Mouse (Mus musculus) CH12.LX (cell line): ENCODE results near the gene Txndc9. TPM values are rescaled to one million over a fixed set of nuclear protein-coding genes. Genes with fewer than 3 reads are reported as not detected.

ENCODE experiments used
- DNase-seq: peaks from one replicate; pipeline ENCODE4 v3.0.0-alpha.2; 2013; ENCODE audit errors: extremely low read depth
- H3K27ac ChIP-seq: 2 replicates; pipeline ENCODE4 v1.5.1; 2012; ENCODE audit warnings: low read depth, mild to moderate bottlenecking, control low read depth, moderate library complexity; ENCODE audit not compliant: insufficient read depth
- H3K27me3 ChIP-seq: replicated peaks from 2 replicates; pipeline ENCODE3; 2012; ENCODE audit warnings: inconsistent platforms
- H3K36me3 ChIP-seq, 2 experiments: replicated peaks in 1 of 2; 2 replicates each; pipeline versions ENCODE3 to v1.6.1; 2012; ENCODE audit warnings: inconsistent platforms in 1 of 2, low read length in 1 of 2, mild to moderate bottlenecking in 1 of 2, mixed read lengths in 1 of 2, moderate library complexity in 1 of 2; ENCODE audit not compliant: control insufficient read depth in 1 of 2, insufficient read depth in 1 of 2
- H3K4me1 ChIP-seq, 2 experiments: 2 replicates each; pipeline ENCODE4 v1.6.1; 2012; ENCODE audit warnings: inconsistent platforms in 1 of 2, moderate library complexity in 1 of 2; ENCODE audit not compliant: insufficient read depth in 2 of 2, control insufficient read depth in 1 of 2
- H3K4me2 ChIP-seq: 2 replicates; pipeline ENCODE4 v1.6.1; 2012; ENCODE audit warnings: low read depth, mild to moderate bottlenecking, control low read depth; ENCODE audit not compliant: poor library complexity, insufficient read depth, severe bottlenecking
- H3K4me3 ChIP-seq, 3 experiments: fragments of 150-350 bp in 1 of 3; sonication (generic) in 1 of 3; replicated peaks in 1 of 3; 2 replicates each; pipeline versions ENCODE3 to v1.5.1; 2011 to 2012; ENCODE audit warnings: low read depth in 2 of 3, low read length in 2 of 3, mild to moderate bottlenecking in 2 of 3, moderate library complexity in 2 of 3, control low read depth in 1 of 3, improper control_type of control experiment in 1 of 3, inconsistent platforms in 1 of 3, mixed read lengths in 1 of 3; ENCODE audit not compliant: poor library complexity in 1 of 3
- H3K79me2 ChIP-seq: replicated peaks from 2 replicates; pipeline ENCODE4 v1.6.1; 2012; ENCODE audit warnings: mild to moderate bottlenecking, moderate library complexity; ENCODE audit not compliant: control insufficient read depth, poor library complexity, insufficient read depth, severe bottlenecking; ENCODE audit errors: extremely low read depth
- H3K9ac ChIP-seq: 2 replicates; pipeline ENCODE4 v1.6.1; 2012; ENCODE audit warnings: low read depth, mild to moderate bottlenecking, control low read depth, moderate library complexity; ENCODE audit not compliant: insufficient read depth
- H3K9me3 ChIP-seq: replicated peaks from 2 replicates; pipeline ENCODE3; 2012; ENCODE audit warnings: low read length, inconsistent platforms, mixed read lengths
- CHD1 ChIP-seq: IDR thresholded peaks from 2 replicates; pipeline ENCODE4 v1.6.1; 2012; ENCODE audit warnings: low read depth, low read length, improper control_type of control experiment, inconsistent platforms
- CHD2 ChIP-seq: IDR thresholded peaks from 2 replicates; pipeline ENCODE4 v1.6.1; 2011; ENCODE audit warnings: low read length, improper control_type of control experiment
- CTCF ChIP-seq, 2 experiments: IDR thresholded peaks in 1 of 2; conservative IDR thresholded peaks in 1 of 2; 2 replicates each; pipeline ENCODE4 v1.5.1; 2011 to 2012; ENCODE audit warnings: low read depth in 2 of 2, low read length in 2 of 2, improper control_type of control experiment in 1 of 2, inconsistent platforms in 1 of 2, mild to moderate bottlenecking in 1 of 2, moderate library complexity in 1 of 2
- E2F4 ChIP-seq: IDR thresholded peaks from 2 replicates; pipeline ENCODE4 v1.6.1; 2011; ENCODE audit warnings: low read depth, low read length, improper control_type of control experiment; ENCODE audit not compliant: insufficient replicate concordance
- EP300 ChIP-seq: IDR thresholded peaks from 2 replicates; pipeline ENCODE4 v1.6.1; 2011; ENCODE audit warnings: low read length, improper control_type of control experiment
- ETS1 ChIP-seq: conservative IDR thresholded peaks from 2 replicates; pipeline ENCODE4 v1.6.1; 2012; ENCODE audit warnings: low read depth, mild to moderate bottlenecking, inconsistent platforms, low read length, improper control_type of control experiment, moderate library complexity
- HCFC1 ChIP-seq: IDR thresholded peaks from 2 replicates; pipeline ENCODE4 v1.6.1; 2012; ENCODE audit warnings: low read depth, mild to moderate bottlenecking, inconsistent platforms, low read length, improper control_type of control experiment
- IRF4 ChIP-seq: IDR thresholded peaks from 2 replicates; pipeline ENCODE4 v1.6.1; 2014; ENCODE audit warnings: low read depth, mild to moderate bottlenecking, inconsistent platforms, low read length, improper control_type of control experiment
- JUND ChIP-seq: conservative IDR thresholded peaks from 2 replicates; pipeline ENCODE4 v1.6.1; 2011; ENCODE audit warnings: low read depth, low read length, improper control_type of control experiment
- MAFK ChIP-seq: IDR thresholded peaks from 2 replicates; pipeline ENCODE4 v1.6.1; 2011; ENCODE audit warnings: low read length, improper control_type of control experiment; ENCODE audit not compliant: insufficient replicate concordance
- MAX ChIP-seq: IDR thresholded peaks from 2 replicates; pipeline ENCODE4 v1.6.1; 2011; ENCODE audit warnings: low read length, improper control_type of control experiment
- MEF2A ChIP-seq: IDR thresholded peaks from 2 replicates; pipeline ENCODE4 v1.6.1; 2014; ENCODE audit warnings: low read depth, mild to moderate bottlenecking, inconsistent platforms, low read length, improper control_type of control experiment, borderline replicate concordance
- MXI1 ChIP-seq: IDR thresholded peaks from 2 replicates; pipeline ENCODE4 v1.6.1; 2011; ENCODE audit warnings: mild to moderate bottlenecking, low read depth, low read length, improper control_type of control experiment
- MYC ChIP-seq: IDR thresholded peaks from 2 replicates; pipeline ENCODE4 v1.6.1; 2011; ENCODE audit warnings: low read depth, mild to moderate bottlenecking, improper control_type of control experiment, low read length
- NRF1 ChIP-seq: IDR thresholded peaks from 2 replicates; pipeline ENCODE4 v1.6.1; 2014; ENCODE audit warnings: low read depth, mild to moderate bottlenecking, inconsistent platforms, low read length, improper control_type of control experiment, moderate library complexity
- PAX5 ChIP-seq: IDR thresholded peaks from 2 replicates; pipeline ENCODE4 v1.6.1; 2012; ENCODE audit warnings: low read length, inconsistent platforms, mixed read lengths
- POLR2A ChIP-seq: IDR thresholded peaks from 2 replicates; pipeline ENCODE4 v1.6.1; 2011; ENCODE audit warnings: low read depth, mild to moderate bottlenecking, improper control_type of control experiment, low read length
- RAD21 ChIP-seq: IDR thresholded peaks from 2 replicates; pipeline ENCODE4 v1.6.1; 2011; ENCODE audit warnings: low read depth, mild to moderate bottlenecking, low read length, improper control_type of control experiment, moderate library complexity
- TBP ChIP-seq: conservative IDR thresholded peaks from 2 replicates; pipeline ENCODE4 v1.6.1; 2011; ENCODE audit warnings: low read depth, low read length, improper control_type of control experiment
- UBTF ChIP-seq: IDR thresholded peaks from 2 replicates; pipeline ENCODE4 v1.6.1; 2012; ENCODE audit warnings: low read depth, mild to moderate bottlenecking, inconsistent platforms, low read length, improper control_type of control experiment, moderate library complexity
- USF1 ChIP-seq: IDR thresholded peaks from 2 replicates; pipeline ENCODE4 v1.6.1; 2014; ENCODE audit warnings: low read depth, mild to moderate bottlenecking, inconsistent platforms, low read length, improper control_type of control experiment
- USF2 ChIP-seq: conservative IDR thresholded peaks from 2 replicates; pipeline ENCODE4 v1.6.1; 2011; ENCODE audit warnings: low read depth, low read length, improper control_type of control experiment
- ZC3H11A ChIP-seq: IDR thresholded peaks from 2 replicates; pipeline ENCODE4 v1.6.1; 2012; ENCODE audit warnings: low read depth, mild to moderate bottlenecking, inconsistent platforms, low read length, improper control_type of control experiment
- ZNF384 ChIP-seq: IDR thresholded peaks from 2 replicates; pipeline ENCODE4 v1.6.1; 2012; ENCODE audit warnings: low read depth, low read length, improper control_type of control experiment, inconsistent platforms
- dilution Hi-C: fragments of 300-500 bp; cut with MboI; formaldehyde crosslinking; loops from 2 replicates; pipeline ENCODE4 v1.14.3; 2020; ENCODE audit warnings: low sequenced_read_pairs; ENCODE audit not compliant: extremely low pct_unique_long_range_greater_than_20kb, extremely low pct_ligation_motif_present
- in situ Hi-C: fragments of 300-500 bp; cut with MboI; formaldehyde crosslinking; loops from 3 replicates; pipeline ENCODE4 v1.14.3; 2019; ENCODE audit warnings: low sequenced_read_pairs, low pct_ligation_motif_present, low pct_unique_long_range_greater_than_20kb, mixed read lengths
- polyA plus RNA-seq: library from polyadenylated mRNA; unstranded; fragments of >175 nt; gene quantifications from 2 replicates; pipeline ENCODE4 v1.2.1, GENCODE M21; 2012; ENCODE audit warnings: low read depth; ENCODE audit not compliant: insufficient read length
- total RNA-seq, 2 experiments: library from RNA; depleted of rRNA; stranded (reverse); fragments of 300-350 nt in 1 of 2; fragments of >200 nt in 1 of 2; gene quantifications; 2 replicates each; pipeline ENCODE4 v1.2.3; 2012 to 2014

The Txndc9 gene
- total and polyA plus RNA-seq, 3 experiments: 44.1 to 99.5 (median 82.1) TPM

GRCm38 (mm10) chr1:38031391-38031790 lies 33.7 kb upstream of the Txndc9 start:
- Histone ChIP-seq H3K4me2 (no peak overlapping the region), H3K9me3 (no peaks in the 10 kb centered on the region), H3K27ac (peak overlapping the region; percentile 31; the same call in 1 of the 2 replicates)
- TF ChIP-seq ZC3H11A (no peak), JUND (no peak), POLR2A (no peak), PAX5 (no peak), E2F4 (no peak), CHD2 (no peak), CHD1 (no peak), IRF4 (no peak)
- TF ChIP-seq, all 38 proteins: peak for 0
- dilution Hi-C loops: no loop called here
- Histone ChIP-seq H3K27me3 (no peaks in the 10 kb centered on the region), H3K4me1 (peaks cover 0 to 11% of the 10 kb centered on the region in 2 experiments; a peak in 1 of 4 replicates), H3K9ac (no peak overlapping the region), H3K4me3 (no peak overlapping the region), H3K79me2 (peaks cover 2% of the 10 kb centered on the region; the same call in 1 of the 2 replicates), H3K36me3 (peaks cover 43 to 87% of the 10 kb centered on the region in 2 experiments)
- in situ Hi-C loops: no loop called here
- no peak for DNase-seq

DNA sequence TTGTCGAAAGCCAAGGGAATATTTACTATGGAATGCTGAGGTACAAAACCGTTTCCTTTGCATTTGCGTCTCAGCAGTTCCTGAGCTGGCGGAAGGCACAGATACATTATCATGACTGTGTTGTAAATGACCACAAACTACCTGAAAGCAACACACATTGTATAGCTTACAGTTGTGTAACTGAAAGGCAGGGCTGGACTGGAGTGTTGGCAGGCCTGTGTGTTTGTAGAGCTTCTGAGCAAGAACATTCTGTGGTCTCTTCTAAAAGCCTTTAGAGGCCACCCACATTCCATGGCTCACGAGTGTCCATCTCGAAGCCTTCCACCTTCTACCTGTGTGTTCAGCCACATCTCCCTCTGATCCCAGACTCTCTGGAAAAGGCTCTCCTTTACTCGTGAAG lies 29.6 kb upstream of the Txndc9 start:
- TF ChIP-seq MXI1: no peak
- no peak for TF ChIP-seq PAX5
- no peak for TF ChIP-seq MYC
- no peak for TF ChIP-seq JUND
- no peak for TF ChIP-seq ZNF384
- no peak for TF ChIP-seq HCFC1
- TF ChIP-seq ETS1: no peak
- no peak for DNase-seq
- peaks cover 0 to 11% of the 10 kb centered on the region in 2 experiments; a peak in 1 of 4 replicates for H3K4me1 ChIP-seq
- in situ Hi-C loops (no loop called here), dilution Hi-C loops (no loop called here)
- H3K4me2 ChIP-seq: no peak overlapping the region
- no peak overlapping the region for H3K4me3 ChIP-seq
- H3K36me3 ChIP-seq: peaks cover 33 to 79% of the 10 kb centered on the region in 2 experiments
- H3K27ac ChIP-seq: no peak overlapping the region
- peaks cover 2% of the 10 kb centered on the region for H3K79me2 ChIP-seq
- H3K27me3 ChIP-seq: no peaks in the 10 kb centered on the region
- no peak overlapping the region for H3K9ac ChIP-seq
- H3K9me3 ChIP-seq: no peaks in the 10 kb centered on the region

DNA sequence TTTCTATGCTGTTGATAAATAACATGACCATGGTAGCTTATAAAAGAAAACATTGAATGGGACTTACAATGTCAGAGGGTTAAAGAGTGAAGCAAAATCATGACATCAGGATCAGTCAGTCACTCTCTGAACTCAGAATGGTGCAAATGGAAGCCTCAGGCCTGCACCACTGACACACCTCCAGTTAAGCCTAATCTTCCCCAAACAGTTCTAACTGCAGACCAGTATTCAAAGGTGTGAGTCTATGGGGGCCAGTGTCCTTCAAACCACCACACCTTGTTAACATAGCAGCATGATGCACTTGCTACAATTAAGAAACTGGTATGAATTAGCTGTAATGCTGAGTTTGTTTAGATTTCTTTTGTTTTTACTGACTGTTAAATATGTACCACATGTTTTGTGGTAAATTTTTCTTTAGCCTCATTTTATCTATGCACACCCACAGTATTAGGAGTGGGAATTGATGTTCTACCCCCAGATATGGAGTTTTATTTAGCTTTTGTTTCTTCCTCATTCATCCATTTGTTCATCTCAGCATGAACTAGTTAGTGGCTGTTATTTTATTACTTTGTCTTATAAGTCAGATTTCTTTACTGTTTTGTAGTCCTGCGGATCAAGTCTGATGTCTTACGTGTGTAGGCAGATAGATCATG lies 17.0 kb upstream of the Txndc9 start:
- Histone ChIP-seq H3K79me2 (peaks cover 49% of the 10 kb centered on the region), H3K4me3 (no peak overlapping the region), H3K9me3 (no peaks in the 10 kb centered on the region), H3K36me3 (peaks cover 11 to 30% of the 10 kb centered on the region in 2 experiments), H3K27me3 (no peaks in the 10 kb centered on the region), H3K4me2 (no peak overlapping the region), H3K9ac (no peak overlapping the region), H3K4me1 (peaks cover 12 to 45% of the 10 kb centered on the region in 2 experiments), H3K27ac (no peak overlapping the region)
- DNase-seq: no peak
- in situ Hi-C loops (no loop called here), dilution Hi-C loops (no loop called here)
- TF ChIP-seq MAFK (no peak), IRF4 (no peak), CHD1 (no peak), EP300 (no peak), MYC (no peak), USF2 (no peak), PAX5 (no peak), ETS1 (no peak), USF1 (no peak), MAX (no peak), UBTF (no peak), RAD21 (no peak), TBP (no peak), JUND (no peak), CTCF (conservative IDR thresholded peaks at IDR 0.05 in 1 of 2, IDR thresholded peaks at IDR 0.05 in 1 of 2; ENCODE audit: low read depth in 2 of 2, low read length in 2 of 2) (no peak), NRF1 (no peak), ZC3H11A (no peak), MEF2A (no peak), HCFC1 (no peak)
